Mouse (Mus musculus) forebrain, embryonic 14.5 days (tissue): ENCODE results near the gene Rreb1. TPM values are rescaled to one million over a fixed set of nuclear protein-coding genes. Genes with fewer than 3 reads are reported as not detected.

Experiments
- ATAC-seq: fragments of 200-750 bp; cut with Nextera tagmentation; 2 replicates; pipeline ENCODE4 v1.8.0; 2017; ENCODE audit warnings: mild to moderate bottlenecking, moderate library complexity
- DNase-seq: peaks from one replicate; pipeline ENCODE4 v3.0.0-alpha.2; 2015; ENCODE audit warnings: low spot score
- H3K27ac ChIP-seq: fragments of 300-500 bp; sonication (generic); 2 replicates; pipeline ENCODE4 v1.5.1; 2014; ENCODE audit warnings: low read depth, mild to moderate bottlenecking, control low read depth, low read length, moderate library complexity
- H3K27me3 ChIP-seq: fragments of 300-500 bp; sonication (generic); replicated peaks from 2 replicates; pipeline ENCODE4 v1.6.1; 2014; ENCODE audit warnings: low read length, control low read depth, mixed read lengths; ENCODE audit not compliant: control insufficient read depth, insufficient read depth
- H3K36me3 ChIP-seq: fragments of 300-500 bp; sonication (generic); 2 replicates; pipeline ENCODE4 v1.6.1; 2014; ENCODE audit warnings: low read length, control low read depth; ENCODE audit not compliant: control insufficient read depth, insufficient read depth
- H3K4me1 ChIP-seq: fragments of 300-500 bp; sonication (generic); 2 replicates; pipeline ENCODE4 v1.6.1; 2014; ENCODE audit warnings: antibody characterized with exemption, low read length, control low read depth; ENCODE audit not compliant: control insufficient read depth, insufficient read depth
- H3K4me2 ChIP-seq: fragments of 300-500 bp; sonication (generic); 2 replicates; pipeline ENCODE4 v1.6.1; 2014; ENCODE audit warnings: mild to moderate bottlenecking, control low read depth, low read length
- H3K4me3 ChIP-seq: fragments of 300-500 bp; sonication (generic); 2 replicates; pipeline ENCODE4 v1.5.1; 2014; ENCODE audit warnings: low read depth, low read length, control low read depth
- H3K9ac ChIP-seq: fragments of 300-500 bp; sonication (generic); 2 replicates; pipeline ENCODE4 v1.6.1; 2014; ENCODE audit warnings: mild to moderate bottlenecking, low read length, control low read depth, moderate library complexity
- H3K9me3 ChIP-seq: fragments of 300-500 bp; sonication (generic); replicated peaks from 2 replicates; pipeline ENCODE4 v1.6.1; 2016; ENCODE audit warnings: low read length, control low read depth, mixed read lengths; ENCODE audit not compliant: control insufficient read depth
- WGBS: fragments of 180-500 bp; shearing (Covaris S2); extraction: QIAGEN DNeasy Blood & Tissue Kit; methylation state at CpG from one replicate; pipeline ENCODE4 v1.1.7; 2014; 5-methylcytosine and 5-hydroxymethylcytosine counted together
- polyA plus RNA-seq: library from polyadenylated mRNA; unstranded; fragments of >200 nt; fragmentation: Nextera tagmentation; extraction: Ambion mirVana; gene quantifications from 2 replicates; pipeline ENCODE4 v1.2.1, GENCODE M21; 2014

Rreb1 gene
- polyA plus RNA-seq, 1 experiment from 2014 or later, result 1.5 TPM

- Histone ChIP-seq H3K27ac (no peak overlapping the region), H3K9me3 (no peaks in the 10 kb centered on the region), H3K9ac (no peak overlapping the region), H3K27me3 (no peaks in the 10 kb centered on the region), H3K4me3 (no peak overlapping the region), H3K36me3 (no peaks in the 10 kb centered on the region), H3K4me1 (no peaks in the 10 kb centered on the region), H3K4me2 (no peak overlapping the region)
- DNase-seq (no peak), ATAC-seq (no peak)
- 90% methylated on average over 11 of the region's 11 CpGs for WGBS
Observed at GRCm38 (mm10) chr13:37792739-37793336, 14.6 kb downstream of the Rreb1 start.

GRCm38 (mm10) chr13:37798811-37799210 is 20.6 kb downstream of the Rreb1 start:
- Histone ChIP-seq H3K27me3 (no peaks in the 10 kb centered on the region), H3K4me3 (no peak overlapping the region), H3K27ac (no peak overlapping the region), H3K4me2 (no peak overlapping the region), H3K36me3 (no peaks in the 10 kb centered on the region), H3K4me1 (peaks cover 3% of the 10 kb centered on the region; the same call in 1 of the 2 replicates), H3K9ac (no peak overlapping the region), H3K9me3 (no peaks in the 10 kb centered on the region)
- ATAC-seq (no peak), DNase-seq (no peak)
- WGBS, result 94% methylated on average over 8 of the region's 8 CpGs

- Histone ChIP-seq H3K9ac (no peak overlapping the region), H3K27me3 (no peaks in the 10 kb centered on the region), H3K4me3 (no peak overlapping the region), H3K4me1 (peaks cover 3% of the 10 kb centered on the region; the same call in 1 of the 2 replicates), H3K27ac (no peak overlapping the region), H3K4me2 (no peak overlapping the region), H3K36me3 (no peaks in the 10 kb centered on the region), H3K9me3 (no peaks in the 10 kb centered on the region)
- ATAC-seq (no peak), DNase-seq (no peak)
- WGBS, result 91% methylated on average over 9 of the region's 9 CpGs
Observed at GRCm38 (mm10) chr13:37799413-37799812, 21.2 kb downstream of the Rreb1 start.

GRCm38 (mm10) chr13:37801101-37802075 is 23.2 kb downstream of the Rreb1 start:
- no peaks in the 10 kb centered on the region for H3K36me3 ChIP-seq
- 62% methylated on average over 11 of the region's 11 CpGs for WGBS
- H3K27me3 ChIP-seq, result no peaks in the 10 kb centered on the region
- H3K4me2 ChIP-seq, result no peak overlapping the region
- ATAC-seq, result no peak
- H3K9ac ChIP-seq, result no peak overlapping the region
- H3K4me3 ChIP-seq, result no peak overlapping the region
- H3K9me3 ChIP-seq, result no peaks in the 10 kb centered on the region
- DNase-seq, result no peak
- no peak overlapping the region for H3K27ac ChIP-seq
- peaks cover 3% of the 10 kb centered on the region; the same call in 1 of the 2 replicates for H3K4me1 ChIP-seq

- ATAC-seq (peak; percentile 63), DNase-seq (peak; percentile 54)
- Histone ChIP-seq H3K4me1 (peaks cover 3% of the 10 kb centered on the region; the same call in 1 of the 2 replicates), H3K36me3 (no peaks in the 10 kb centered on the region), H3K9ac (no peak overlapping the region), H3K27me3 (no peaks in the 10 kb centered on the region), H3K9me3 (no peaks in the 10 kb centered on the region), H3K27ac (no peak overlapping the region), H3K4me2 (no peak overlapping the region), H3K4me3 (no peak overlapping the region)
- 5% methylated on average over 6 of the region's 6 CpGs for WGBS
Observed at GRCm38 (mm10) chr13:37802246-37803003, 24.2 kb downstream of the Rreb1 start.

GRCm38 (mm10) chr13:37803244-37803643 is 25.0 kb downstream of the Rreb1 start:
- Histone ChIP-seq H3K27ac (no peak overlapping the region), H3K36me3 (no peaks in the 10 kb centered on the region), H3K4me3 (no peak overlapping the region), H3K4me1 (peaks cover 3% of the 10 kb centered on the region; the same call in 1 of the 2 replicates), H3K9me3 (no peaks in the 10 kb centered on the region), H3K27me3 (no peaks in the 10 kb centered on the region), H3K4me2 (no peak overlapping the region), H3K9ac (no peak overlapping the region)
- DNase-seq, result no peak
- 85% methylated on average over 5 of the region's 5 CpGs for WGBS
- no peak for ATAC-seq

- no peak overlapping the region for H3K4me2 ChIP-seq
- no peaks in the 10 kb centered on the region for H3K9me3 ChIP-seq
- no peaks in the 10 kb centered on the region for H3K27me3 ChIP-seq
- DNase-seq (no peak), ATAC-seq (no peak)
- no peak overlapping the region for H3K27ac ChIP-seq
- no peak overlapping the region for H3K4me3 ChIP-seq
- 88% methylated on average over 5 of the region's 5 CpGs for WGBS
- no peak overlapping the region for H3K9ac ChIP-seq
- H3K4me1 ChIP-seq, result peaks cover 3% of the 10 kb centered on the region; the same call in 1 of the 2 replicates
- no peaks in the 10 kb centered on the region for H3K36me3 ChIP-seq
Observed at GRCm38 (mm10) chr13:37804023-37804422, 25.8 kb downstream of the Rreb1 start.

GRCm38 (mm10) chr13:37815001-37815400 is 36.8 kb downstream of the Rreb1 start:
- Histone ChIP-seq H3K27me3 (no peaks in the 10 kb centered on the region), H3K36me3 (no peaks in the 10 kb centered on the region), H3K9me3 (no peaks in the 10 kb centered on the region), H3K9ac (no peak overlapping the region), H3K27ac (no peak overlapping the region), H3K4me1 (no peaks in the 10 kb centered on the region), H3K4me2 (no peak overlapping the region), H3K4me3 (no peak overlapping the region)
- WGBS, result 79% methylated on average over 9 of the region's 9 CpGs
- no peak for ATAC-seq
- DNase-seq, result no peak
